Mouse (Mus musculus): ENCODE measurements at regions not wholly inside any gene's neighbourhood (a gene's known extent, or its start where the extent isn't known, plus 50 kb on each side); places are given as distances from the start of the nearest gene placed in this dataset.

DNA sequence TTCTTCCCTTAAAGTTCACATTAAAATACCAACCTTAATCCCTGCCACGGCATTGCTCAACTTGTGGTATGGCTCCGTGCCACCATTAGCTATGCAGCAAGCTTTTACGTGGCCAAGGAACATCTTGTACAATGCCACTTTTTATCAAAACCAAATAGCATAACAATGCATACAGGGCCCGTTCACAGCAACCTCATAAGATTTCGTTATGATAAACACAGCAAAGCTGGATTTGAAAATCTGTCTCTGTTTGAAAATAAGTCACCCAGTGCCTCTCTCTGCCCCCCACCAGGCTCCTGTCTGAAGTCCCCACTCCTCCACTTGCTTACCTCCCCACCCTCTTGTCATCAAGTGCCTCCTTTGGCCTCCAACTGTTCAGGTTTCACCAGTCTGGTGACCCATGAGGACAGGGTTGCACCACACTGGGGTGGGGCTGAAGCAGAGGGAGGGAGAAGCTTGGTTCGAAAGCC lies 93.5 kb downstream of the Ehf start:
- H3K4me3 ChIP-seq (ENCODE audit: low read depth, low read length) = no peak overlapping the region
- 77% methylated on average over 6 of the region's 6 CpGs for WGBS
- no peaks in the 10 kb centered on the region for H3K36me3 ChIP-seq (ENCODE audit: control insufficient read depth, insufficient read depth, low read length)
- H3K27me3 ChIP-seq (ENCODE audit: control insufficient read depth, insufficient read depth, low read length) = no peaks in the 10 kb centered on the region
- TF ChIP-seq CTCF (IDR thresholded peaks at IDR 0.05; ENCODE audit: extremely low read depth, insufficient read length, insufficient replicate concordance, low read depth, low read length) = no peak
- TF ChIP-seq POLR2A (IDR thresholded peaks at IDR 0.05; ENCODE audit: low read depth, low read length) = no peak
- H3K4me1 ChIP-seq (ENCODE audit: control insufficient read depth, insufficient read depth, insufficient read length, low read length) = no peaks in the 10 kb centered on the region
- no peak overlapping the region for H3K27ac ChIP-seq (ENCODE audit: insufficient read depth, low read depth, low read length)

DNA sequence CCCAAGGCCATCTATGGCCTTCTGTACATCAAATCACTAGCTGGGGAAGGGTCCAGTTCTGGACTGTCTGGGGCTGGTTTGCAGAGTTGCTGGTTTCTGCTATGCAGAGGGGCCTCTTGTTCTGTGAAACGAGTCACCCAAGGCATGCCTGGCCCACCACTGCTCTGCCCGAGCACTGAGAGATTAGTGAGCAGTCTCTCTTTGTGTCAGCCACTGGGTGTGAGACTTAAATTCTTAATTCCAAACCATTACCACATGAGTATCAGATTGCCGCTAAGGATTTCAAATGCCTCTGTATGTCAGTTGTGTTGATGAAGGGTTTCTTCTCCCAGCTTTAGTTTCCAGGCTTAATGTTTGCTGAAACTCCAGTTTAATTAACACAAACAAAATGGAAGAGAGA lies 91.9 kb downstream of the Ehf start:
- Histone ChIP-seq H3K4me3 (ENCODE audit: low read depth, low read length) (no peak overlapping the region), H3K27me3 (ENCODE audit: control insufficient read depth, insufficient read depth, low read length) (no peaks in the 10 kb centered on the region), H3K36me3 (ENCODE audit: control insufficient read depth, insufficient read depth, low read length) (no peaks in the 10 kb centered on the region), H3K27ac (ENCODE audit: insufficient read depth, low read depth, low read length) (no peak overlapping the region), H3K4me1 (ENCODE audit: control insufficient read depth, insufficient read depth, insufficient read length, low read length) (no peaks in the 10 kb centered on the region)
- no peak for TF ChIP-seq CTCF (IDR thresholded peaks at IDR 0.05; ENCODE audit: extremely low read depth, insufficient read length, insufficient replicate concordance, low read depth, low read length)
- TF ChIP-seq POLR2A (IDR thresholded peaks at IDR 0.05; ENCODE audit: low read depth, low read length) = no peak
- 76% methylated on average over 3 of the region's 3 CpGs for WGBS
